Comparison of ENCODE assay signal across 13 mouse cellular contexts in the genomic region with DNA sequence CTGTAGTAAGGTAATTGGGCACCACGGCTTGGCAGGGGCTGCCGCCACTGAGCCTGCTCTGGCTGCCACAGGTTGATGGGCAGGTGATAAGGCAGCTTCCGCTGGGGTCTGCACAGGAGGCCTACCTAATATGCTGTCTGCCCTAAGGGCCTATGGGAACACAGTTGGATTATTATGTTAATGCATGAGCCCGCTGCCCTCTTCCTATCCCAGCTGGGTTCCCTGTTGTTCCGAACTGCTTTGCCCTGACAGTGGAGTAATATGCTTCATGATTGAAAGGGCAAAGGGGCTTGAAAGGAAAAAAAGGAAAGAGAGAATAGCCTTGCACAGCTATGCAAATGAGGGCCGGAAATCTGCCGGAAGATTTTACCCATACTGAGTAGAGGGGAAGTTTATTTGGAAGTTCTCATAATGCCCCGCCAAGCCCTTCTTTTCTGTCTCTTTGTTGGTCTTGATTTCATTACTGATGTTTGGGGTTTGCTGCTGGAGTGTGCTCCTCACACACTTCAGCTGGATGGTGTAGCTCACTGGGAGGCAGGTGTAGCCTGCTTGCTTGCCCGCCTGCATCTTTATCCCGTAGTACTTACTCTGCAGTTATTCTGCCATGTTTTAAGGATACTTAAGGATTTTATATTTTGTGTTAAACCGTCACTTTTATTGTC. TPM values are rescaled to one million over a fixed set of nuclear protein-coding genes. Genes with fewer than 3 reads are reported as not detected.
DNase-seq lines count a peak whose midpoint lies in the region; ATAC-seq lines count a peak whose summit lies in the region.
"Had no signal": no experiment of that assay in that cellular context is flagged by ENCODE, and none has a peak within 500 bp of the region (broad histone marks: within the 10 kb centered on the region; RNA-seq: fewer than 3 reads in every experiment).

No protein-coding gene starts in this region.

- DNase-seq in kidney, adult 9 months, result no peak
- DNase-seq in embryonic facial prominence, embryonic 11.5 days (ENCODE audit: low spot score), result peak; percentile 44
- no peak for DNase-seq in heart, postnatal 10 days
- no peak for DNase-seq in lung, postnatal 10 days
- no peak for DNase-seq in adrenal gland, postnatal 25 days
- DNase-seq: cerebellum, adult 8-10 months; gastrocnemius, postnatal 36 days; kidney, adult 18-20 months; liver, embryonic 13.5 days; thymus, adult 2 months had no signal

- H3K4me3 ChIP-seq in kidney, embryonic 15.5 days (replicated peaks), result no peak overlapping the region
- no peak overlapping the region for H3K4me3 ChIP-seq in embryonic facial prominence, embryonic 11.5 days (ENCODE audit: low read depth, low read length)
- H3K4me3 ChIP-seq in hindbrain, embryonic 12.5 days, result no peak overlapping the region
- no peak overlapping the region for H3K4me3 ChIP-seq in midbrain, embryonic 16.5 days (ENCODE audit: low read depth, low read length)
- H3K4me3 ChIP-seq: liver, embryonic 13.5 days had no signal

- no peak overlapping the region for H3K4me2 ChIP-seq in kidney, embryonic 15.5 days
- H3K4me2 ChIP-seq in embryonic facial prominence, embryonic 11.5 days (ENCODE audit: low read depth, low read length), result no peak overlapping the region
- peak overlapping the region; percentile 34 for H3K4me2 ChIP-seq in hindbrain, embryonic 12.5 days (replicated peaks)
- peak overlapping the region; percentile 27; the same call in 1 of the 2 replicates for H3K4me2 ChIP-seq in midbrain, embryonic 16.5 days (ENCODE audit: low read length)
- H3K4me2 ChIP-seq: liver, embryonic 13.5 days had no signal

- WGBS in kidney, embryonic 15.5 days, result 72% methylated on average over 11 of the region's 11 CpGs
- WGBS in embryonic facial prominence, embryonic 11.5 days, result 33% methylated on average over 11 of the region's 11 CpGs
- WGBS in hindbrain, embryonic 12.5 days, result 23% methylated on average over 11 of the region's 11 CpGs
- WGBS in midbrain, embryonic 16.5 days, result 13% methylated on average over 11 of the region's 11 CpGs

- H3K9ac ChIP-seq in kidney, embryonic 15.5 days, result no peak overlapping the region
- H3K9ac ChIP-seq in embryonic facial prominence, embryonic 11.5 days (replicated peaks; ENCODE audit: low read length), result no peak overlapping the region
- H3K9ac ChIP-seq in hindbrain, embryonic 12.5 days, result no peak overlapping the region
- H3K9ac ChIP-seq in midbrain, embryonic 16.5 days (ENCODE audit: low read depth, low read length), result no peak overlapping the region
- H3K9ac ChIP-seq: liver, embryonic 13.5 days had no signal

- ATAC-seq in kidney, embryonic 15.5 days (replicated peaks; ENCODE audit: low FRiP score), result peak; percentile 73
- ATAC-seq in embryonic facial prominence, embryonic 11.5 days (replicated peaks; ENCODE audit: insufficient number of reproducible peaks, low FRiP score, low TSS enrichment, low read depth), result no peak; the same call in 1 of the 2 replicates
- ATAC-seq in hindbrain, embryonic 12.5 days (ENCODE audit: low FRiP score), result peak; percentile 88
- ATAC-seq in midbrain, embryonic 16.5 days, result peak; percentile 76

- H3K4me1 ChIP-seq in kidney, embryonic 15.5 days, result no peaks in the 10 kb centered on the region
- no peaks in the 10 kb centered on the region for H3K4me1 ChIP-seq in embryonic facial prominence, embryonic 11.5 days (ENCODE audit: control insufficient read depth, insufficient read depth, low read length)
- peaks cover 30% of the 10 kb centered on the region for H3K4me1 ChIP-seq in hindbrain, embryonic 12.5 days
- peaks cover 13% of the 10 kb centered on the region for H3K4me1 ChIP-seq in midbrain, embryonic 16.5 days (ENCODE audit: control insufficient read depth, insufficient read depth, low read length)
- H3K4me1 ChIP-seq: liver, embryonic 13.5 days had no signal

- no peaks in the 10 kb centered on the region for H3K9me3 ChIP-seq in kidney, embryonic 15.5 days (replicated peaks)
- H3K9me3 ChIP-seq in embryonic facial prominence, embryonic 11.5 days (replicated peaks; ENCODE audit: control insufficient read depth, low read length), result no peaks in the 10 kb centered on the region
- peaks cover 5% of the 10 kb centered on the region; the same call in 1 of the 2 replicates for H3K9me3 ChIP-seq in hindbrain, embryonic 12.5 days (replicated peaks)
- H3K9me3 ChIP-seq in midbrain, embryonic 16.5 days (replicated peaks; ENCODE audit: control insufficient read depth, low read length, poor library complexity, severe bottlenecking), result no peaks in the 10 kb centered on the region
- H3K9me3 ChIP-seq: liver, embryonic 13.5 days had no signal

- no peaks in the 10 kb centered on the region for H3K27me3 ChIP-seq in kidney, embryonic 15.5 days
- H3K27me3 ChIP-seq in embryonic facial prominence, embryonic 11.5 days (ENCODE audit: control insufficient read depth, insufficient read depth, low read length), result no peaks in the 10 kb centered on the region
- no peaks in the 10 kb centered on the region for H3K27me3 ChIP-seq in hindbrain, embryonic 12.5 days
- H3K27me3 ChIP-seq in midbrain, embryonic 16.5 days (ENCODE audit: control insufficient read depth, insufficient read depth, low read depth, low read length), result no peaks in the 10 kb centered on the region
- H3K27me3 ChIP-seq: liver, embryonic 13.5 days had no signal

- H3K36me3 ChIP-seq in kidney, embryonic 15.5 days, result peaks cover 10% of the 10 kb centered on the region; the same call in 1 of the 2 replicates
- no peaks in the 10 kb centered on the region for H3K36me3 ChIP-seq in embryonic facial prominence, embryonic 11.5 days (replicated peaks; ENCODE audit: control insufficient read depth, insufficient read depth, low read depth, low read length)
- H3K36me3 ChIP-seq in hindbrain, embryonic 12.5 days, result 0 out of 2 replicates have a peak, but pooled peaks cover 5% of the 10 kb centered on the region
- H3K36me3 ChIP-seq in midbrain, embryonic 16.5 days (ENCODE audit: control insufficient read depth, insufficient read depth, low read length), result no peaks in the 10 kb centered on the region; the same call in 1 of the 2 replicates

- H3K27ac ChIP-seq in kidney, embryonic 15.5 days, result no peak overlapping the region
- H3K27ac ChIP-seq in embryonic facial prominence, embryonic 11.5 days (replicated peaks; ENCODE audit: low read depth, low read length), result no peak overlapping the region
- H3K27ac ChIP-seq in hindbrain, embryonic 12.5 days, result peak overlapping the region; percentile 66
- no peak overlapping the region for H3K27ac ChIP-seq in midbrain, embryonic 16.5 days (ENCODE audit: low read length)
- H3K27ac ChIP-seq: liver, embryonic 13.5 days had no signal

- intact Hi-C loops in heart, postnatal 10 days (cut with DNase I), result no loop called here

RNA-seq across cellular contexts. Expression of a gene that starts 47.8 kb away (rescaled TPM):
- polyA plus RNA-seq in kidney, embryonic 15.5 days (2015; fragmentation: Nextera tagmentation; extraction: Ambion mirVana), result 18.4 and 19.2 TPM in 2 replicates
- polyA plus RNA-seq in embryonic facial prominence, embryonic 11.5 days (2014; fragmentation: Nextera tagmentation; extraction: Ambion mirVana), result 9.2 and 10.2 TPM in 2 replicates
- polyA plus RNA-seq in hindbrain, embryonic 12.5 days (2016; fragmentation: Nextera tagmentation; extraction: Ambion mirVana), result 14.3 and 15.5 TPM in 2 replicates
- polyA plus RNA-seq in midbrain, embryonic 16.5 days (2015; fragmentation: Nextera tagmentation; extraction: Ambion mirVana), result 10.1 and 11.8 TPM in 2 replicates
- total RNA-seq in heart, postnatal 10 days (2021), result 10 to 100 TPM; 10.7 to 11.7 TPM
- 20.6 and 22.9 TPM in 2 replicates for total RNA-seq in adrenal gland, postnatal 25 days (2021)

RNA-seq across cellular contexts. Expression of a gene that starts 48.2 kb away (rescaled TPM):
- polyA plus RNA-seq in kidney, embryonic 15.5 days (2015; fragmentation: Nextera tagmentation; extraction: Ambion mirVana), result 246 and 248 TPM in 2 replicates
- polyA plus RNA-seq in embryonic facial prominence, embryonic 11.5 days (2014; fragmentation: Nextera tagmentation; extraction: Ambion mirVana), result 424 and 468 TPM in 2 replicates
- 272 and 288 TPM in 2 replicates for polyA plus RNA-seq in hindbrain, embryonic 12.5 days (2016; fragmentation: Nextera tagmentation; extraction: Ambion mirVana)
- polyA plus RNA-seq in midbrain, embryonic 16.5 days (2015; fragmentation: Nextera tagmentation; extraction: Ambion mirVana), result 201 and 213 TPM in 2 replicates
- total RNA-seq in heart, postnatal 10 days (2021), result 10 to 100 TPM; 32.5 to 35.8 TPM
- total RNA-seq in adrenal gland, postnatal 25 days (2021), result 49.8 and 52.9 TPM in 2 replicates

Comparison
In these comparisons a context has a peak if more than half of its experiments do, and no peak if none do; other contexts are left out.
1. H3K4me2 ChIP-seq: peak in hindbrain, embryonic 12.5 days (single experiment) and midbrain, embryonic 16.5 days (single experiment); none in kidney, embryonic 15.5 days (single experiment) and embryonic facial prominence, embryonic 11.5 days (single experiment).